Mouse (Mus musculus) kidney, adult 2 months (tissue): Measurements from ENCODE around the gene Map4k4. TPM values are rescaled to one million over a fixed set of nuclear protein-coding genes. Genes with fewer than 3 reads are reported as not detected.

Source experiments
- DNase-seq: peaks from one replicate; pipeline ENCODE4 v3.0.0; 2021
- H3K27ac ChIP-seq: fragments of 200-500 bp; 2 replicates; pipeline ENCODE4 v1.5.1; 2012; ENCODE audit warnings: low read depth, low read length, control low read depth, inconsistent platforms; ENCODE audit not compliant: insufficient read depth
- H3K27me3 ChIP-seq: fragments of 200-500 bp; replicated peaks from 2 replicates; pipeline ENCODE4 v1.6.1; 2012; ENCODE audit warnings: mild to moderate bottlenecking, moderate library complexity, low read length, inconsistent platforms; ENCODE audit not compliant: control insufficient read depth, insufficient read depth
- H3K36me3 ChIP-seq: fragments of 200-500 bp; 2 replicates; pipeline ENCODE4 v1.6.1; 2012; ENCODE audit warnings: mild to moderate bottlenecking, moderate library complexity, low read length, inconsistent platforms; ENCODE audit not compliant: control insufficient read depth, insufficient read depth
- H3K4me1 ChIP-seq: fragments of 200-500 bp; 2 replicates; pipeline ENCODE4 v1.6.1; 2011; ENCODE audit warnings: low read length; ENCODE audit not compliant: control insufficient read depth, insufficient read depth
- H3K4me3 ChIP-seq: fragments of 200-500 bp; 2 replicates; pipeline ENCODE4 v1.5.1; 2011; ENCODE audit warnings: mild to moderate bottlenecking, low read depth, low read length, control low read depth; ENCODE audit not compliant: insufficient read depth
- CTCF ChIP-seq: fragments of 200-500 bp; conservative IDR thresholded peaks from 2 replicates; pipeline ENCODE4 v1.5.1; 2011; ENCODE audit warnings: low read depth, mild to moderate bottlenecking, control low read depth, low read length, moderate library complexity, mixed read lengths; ENCODE audit not compliant: insufficient read depth, insufficient read length
- POLR2A ChIP-seq: fragments of 200-500 bp; IDR thresholded peaks from one replicate; pipeline ENCODE4 v1.6.1; 2011; ENCODE audit warnings: low read depth, low read length, control low read depth
- WGBS: fragments of 180-500 bp; shearing (Covaris S2); methylation state at CpG from one replicate; pipeline ENCODE4 v1.1.7; 2018; 5-methylcytosine and 5-hydroxymethylcytosine counted together
- polyA plus RNA-seq: library from polyadenylated mRNA; depleted of rRNA; stranded (reverse); fragments of >200 nt; gene quantifications from 2 replicates; pipeline ENCODE4 v1.2.3, GENCODE M21; 2012

Map4k4 gene
- polyA plus RNA-seq, 1 experiment = 29.2 TPM

GRCm38 (mm10) chr1:40045686-40046085, 145.0 kb downstream of the Map4k4 start:
- Histone ChIP-seq H3K36me3 (no peaks in the 10 kb centered on the region), H3K27me3 (no peaks in the 10 kb centered on the region), H3K4me1 (no peaks in the 10 kb centered on the region), H3K27ac (no peak overlapping the region), H3K4me3 (no peak overlapping the region)
- 85% methylated on average over 6 of the region's 6 CpGs for WGBS
- no peak for TF ChIP-seq POLR2A
- no peak for TF ChIP-seq CTCF
- DNase-seq = no peak

GRCm38 (mm10) chr1:40046600-40046999, 145.9 kb downstream of the Map4k4 start:
- Histone ChIP-seq H3K27me3 (no peaks in the 10 kb centered on the region), H3K27ac (no peak overlapping the region), H3K4me3 (no peak overlapping the region), H3K4me1 (no peaks in the 10 kb centered on the region), H3K36me3 (no peaks in the 10 kb centered on the region)
- TF ChIP-seq CTCF = no peak
- no peak for TF ChIP-seq POLR2A
- WGBS = 79% methylated on average over 5 of the region's 5 CpGs
- DNase-seq = no peak

- 95% methylated on average over 6 of the region's 6 CpGs for WGBS
- H3K4me3 ChIP-seq = no peak overlapping the region
- no peaks in the 10 kb centered on the region for H3K27me3 ChIP-seq
- DNase-seq = no peak
- TF ChIP-seq CTCF (no peak), POLR2A (no peak)
- H3K27ac ChIP-seq = no peak overlapping the region
- H3K4me1 ChIP-seq = no peaks in the 10 kb centered on the region
- H3K36me3 ChIP-seq = no peaks in the 10 kb centered on the region
Measured at GRCm38 (mm10) chr1:40051157-40051556, 150.4 kb downstream of the Map4k4 start.

GRCm38 (mm10) chr1:40052156-40052555, 151.4 kb downstream of the Map4k4 start:
- WGBS = 47% methylated on average over 8 of the region's 8 CpGs
- no peaks in the 10 kb centered on the region for H3K4me1 ChIP-seq
- no peaks in the 10 kb centered on the region for H3K27me3 ChIP-seq
- H3K4me3 ChIP-seq = no peak overlapping the region
- no peaks in the 10 kb centered on the region for H3K36me3 ChIP-seq
- no peak overlapping the region for H3K27ac ChIP-seq
- TF ChIP-seq CTCF = no peak
- TF ChIP-seq POLR2A = no peak
- DNase-seq = no peak

- no peaks in the 10 kb centered on the region for H3K4me1 ChIP-seq
- H3K27me3 ChIP-seq = no peaks in the 10 kb centered on the region
- H3K4me3 ChIP-seq = no peak overlapping the region
- H3K36me3 ChIP-seq = no peaks in the 10 kb centered on the region
- no peak for TF ChIP-seq CTCF
- no peak for TF ChIP-seq POLR2A
- WGBS = 85% methylated on average over 5 of the region's 5 CpGs
- no peak for DNase-seq
- no peak overlapping the region for H3K27ac ChIP-seq
Measured at GRCm38 (mm10) chr1:40053071-40053470, 152.4 kb downstream of the Map4k4 start.

- TF ChIP-seq POLR2A (no peak), CTCF (no peak)
- H3K36me3 ChIP-seq = no peaks in the 10 kb centered on the region
- WGBS = 70% methylated on average over 7 of the region's 7 CpGs
Measured at GRCm38 (mm10) chr1:40055051-40055450, 154.3 kb downstream of the Map4k4 start.

GRCm38 (mm10) chr1:40055963-40056362, 155.2 kb downstream of the Map4k4 start:
- 90% methylated on average over 5 of the region's 5 CpGs for WGBS
- no peaks in the 10 kb centered on the region for H3K4me1 ChIP-seq

More at GRCm38 (mm10) chr1:40055051-40055450, 154.3 kb downstream of the Map4k4 start:
- Histone ChIP-seq H3K27ac (no peak overlapping the region), H3K4me1 (no peaks in the 10 kb centered on the region), H3K27me3 (no peaks in the 10 kb centered on the region), H3K4me3 (no peak overlapping the region)
- no peak for DNase-seq

More at GRCm38 (mm10) chr1:40055963-40056362, 155.2 kb downstream of the Map4k4 start:
- no peak for DNase-seq
- Histone ChIP-seq H3K27ac (no peak overlapping the region), H3K4me3 (no peak overlapping the region), H3K36me3 (no peaks in the 10 kb centered on the region), H3K27me3 (no peaks in the 10 kb centered on the region)
- no peak for TF ChIP-seq CTCF
- TF ChIP-seq POLR2A = no peak
